Mouse (Mus musculus) NIH3T3 (cell line): Measurements from ENCODE around the gene Gm21725.
"Not testable (repeated sequence)": the region's sequence is repeated elsewhere in the genome, so short reads cannot be mapped to it uniquely, and the experiment has no call there.

ENCODE experiments used
- DNase-seq: peaks from one replicate; pipeline ENCODE4 v3.0.0-alpha.2; 2012; ENCODE audit warnings: low read depth

Gene Gm21725

DNA sequence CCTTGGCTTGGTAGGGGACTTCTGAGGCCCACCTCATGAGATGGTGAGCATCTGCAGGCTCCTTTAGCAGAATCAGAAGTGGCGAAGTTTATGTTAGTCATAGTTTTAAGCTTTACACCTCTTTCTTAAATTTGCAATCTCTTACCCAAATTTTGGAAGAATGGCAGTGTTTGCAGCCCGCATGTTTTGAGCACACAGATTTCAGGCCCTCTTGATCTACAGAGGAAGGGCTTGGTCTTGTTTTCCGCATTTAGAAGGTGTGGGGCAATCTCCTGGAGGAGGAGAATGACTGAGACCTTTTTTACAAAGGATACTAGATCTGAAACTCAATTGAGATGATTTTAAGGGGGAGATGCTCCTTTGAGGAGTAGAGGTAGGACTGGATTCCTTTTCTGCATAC is at the start of gene Gm21725:
Gene Gm21725, minus strand, starts transcription at position 101 of the 400 bp plus-strand sequence.
- DNase-seq, result not testable (repeated sequence)
